Mouse (Mus musculus) spleen, adult 2 months (tissue): ENCODE data around the gene Cd2ap.

Experiments used
- CTCF ChIP-seq: fragments of 200-500 bp; IDR thresholded peaks from 2 replicates; pipeline ENCODE4 v1.5.1; 2011; ENCODE audit warnings: mild to moderate bottlenecking, inconsistent platforms; ENCODE audit not compliant: insufficient read depth, insufficient read length, insufficient replicate concordance; ENCODE audit errors: extremely low read depth
- POLR2A ChIP-seq: fragments of 200-500 bp; IDR thresholded peaks from 2 replicates; pipeline ENCODE4 v1.6.1; 2011; ENCODE audit warnings: low read depth, low read length, inconsistent platforms

- TF ChIP-seq CTCF, result no peak
- no peak for TF ChIP-seq POLR2A
Measured at GRCm38 (mm10) chr17:42914726-42915125, 38.3 kb upstream of the Cd2ap start.
